Mouse (Mus musculus): ENCODE results near the gene Atp6v0a2.

GRCm38 (mm10) chr5:124729662-124730206 lies 101.4 kb downstream of the Atp6v0a2 start:
- TF ChIP-seq EP300 (IDR thresholded peaks at IDR 0.05) = no peak
- no peak for TF ChIP-seq CTCF (IDR thresholded peaks at IDR 0.05)

All from lung, postnatal 0 days (tissue).